Mouse (Mus musculus) lung, embryonic 16.5 days (tissue): Measurements from ENCODE around the gene Nfx1. TPM values are rescaled to one million over a fixed set of nuclear protein-coding genes. Genes with fewer than 3 reads are reported as not detected.

Experiments
- ATAC-seq: fragments of 200-750 bp; cut with Nextera tagmentation; 2 replicates; pipeline ENCODE4 v1.8.0; 2017; ENCODE audit warnings: low read depth, mild to moderate bottlenecking, moderate library complexity
- H3K27ac ChIP-seq: fragments of 300-500 bp; sonication (generic); 2 replicates; pipeline ENCODE4 v1.5.1; 2014; ENCODE audit warnings: mild to moderate bottlenecking, control low read depth, low read length
- H3K27me3 ChIP-seq: fragments of 300-500 bp; sonication (generic); 2 replicates; pipeline ENCODE4 v1.6.1; 2014; ENCODE audit warnings: low read depth, low read length, mixed read lengths; ENCODE audit not compliant: control insufficient read depth, insufficient read depth
- H3K36me3 ChIP-seq: fragments of 300-500 bp; sonication (generic); 2 replicates; pipeline ENCODE4 v1.6.1; 2014; ENCODE audit warnings: low read length; ENCODE audit not compliant: control insufficient read depth, insufficient read depth
- H3K4me1 ChIP-seq: fragments of 300-500 bp; sonication (generic); replicated peaks from 2 replicates; pipeline ENCODE4 v1.6.1; 2014; ENCODE audit warnings: low read length, mixed read lengths; ENCODE audit not compliant: control insufficient read depth, insufficient read depth
- H3K4me2 ChIP-seq: fragments of 300-500 bp; sonication (generic); 2 replicates; pipeline ENCODE4 v1.6.1; 2014; ENCODE audit warnings: low read depth, low read length, control low read depth
- H3K4me3 ChIP-seq: fragments of 300-500 bp; sonication (generic); 2 replicates; pipeline ENCODE4 v1.5.1; 2014; ENCODE audit warnings: mild to moderate bottlenecking, low read length, control low read depth
- H3K9ac ChIP-seq: fragments of 300-500 bp; sonication (generic); 2 replicates; pipeline ENCODE4 v1.6.1; 2014; ENCODE audit warnings: low read length, control low read depth
- H3K9me3 ChIP-seq: fragments of 300-500 bp; sonication (generic); 2 replicates; pipeline ENCODE4 v1.6.1; 2016; ENCODE audit warnings: low read length; ENCODE audit not compliant: control insufficient read depth
- WGBS: fragments of 180-500 bp; shearing (Covaris S2); extraction: QIAGEN DNeasy Blood & Tissue Kit; methylation state at CpG from one replicate; pipeline ENCODE4 v1.1.7; 2014; 5-methylcytosine and 5-hydroxymethylcytosine counted together
- polyA plus RNA-seq: library from polyadenylated mRNA; unstranded; fragments of >200 nt; fragmentation: Nextera tagmentation; extraction: Ambion mirVana; gene quantifications from 2 replicates; pipeline ENCODE4 v1.2.1, GENCODE M21; 2015

Nfx1 gene
- polyA plus RNA-seq, 1 experiment from 2014 or later = 91.7 TPM

GRCm38 (mm10) chr4:40943651-40944050 lies 27.1 kb upstream of the Nfx1 start:
- H3K9ac ChIP-seq = no peak overlapping the region
- H3K9me3 ChIP-seq = peaks cover 8% of the 10 kb centered on the region
- no peaks in the 10 kb centered on the region for H3K27me3 ChIP-seq
- H3K36me3 ChIP-seq = peaks cover 56% of the 10 kb centered on the region
- ATAC-seq = no peak
- no peak overlapping the region for H3K4me3 ChIP-seq
- no peak overlapping the region for H3K4me2 ChIP-seq
- no peak overlapping the region for H3K27ac ChIP-seq
- H3K4me1 ChIP-seq = peaks cover 8% of the 10 kb centered on the region
- 95% methylated on average over 5 of the region's 5 CpGs for WGBS

GRCm38 (mm10) chr4:40946516-40947121 lies 24.1 kb upstream of the Nfx1 start:
- peak overlapping the region; percentile 97 for H3K9ac ChIP-seq

GRCm38 (mm10) chr4:40947565-40948159 lies 23.0 kb upstream of the Nfx1 start:
- WGBS = under 1% methylated on average over 38 of the region's 40 CpGs
- Histone ChIP-seq H3K9ac (peak overlapping the region; percentile 97), H3K27me3 (no peaks in the 10 kb centered on the region), H3K27ac (peak overlapping the region; percentile 93), H3K4me2 (peak overlapping the region; percentile 81), H3K36me3 (peaks cover 37% of the 10 kb centered on the region; the same call in 1 of the 2 replicates), H3K4me1 (peaks cover 12% of the 10 kb centered on the region), H3K4me3 (peak overlapping the region; percentile 96), H3K9me3 (no peaks in the 10 kb centered on the region)
- ATAC-seq = peak; percentile 17

More at GRCm38 (mm10) chr4:40946516-40947121, 24.1 kb upstream of the Nfx1 start:
- no peak for ATAC-seq
- peaks cover 12% of the 10 kb centered on the region for H3K4me1 ChIP-seq
- H3K4me2 ChIP-seq = peak overlapping the region; percentile 81
- H3K27me3 ChIP-seq = no peaks in the 10 kb centered on the region
- no peaks in the 10 kb centered on the region for H3K9me3 ChIP-seq
- H3K4me3 ChIP-seq = peak overlapping the region; percentile 96
- 74% methylated on average over 7 of the region's 7 CpGs for WGBS
- peaks cover 42% of the 10 kb centered on the region for H3K36me3 ChIP-seq
- H3K27ac ChIP-seq = no peak overlapping the region

- WGBS = under 1% methylated on average over 42 of the region's 50 CpGs
- H3K4me2 ChIP-seq = peak within 1 kb of the TSS; percentile 89
- peak within 1 kb of the TSS; percentile 93 for H3K27ac ChIP-seq
- H3K27me3 ChIP-seq = no peaks in the 10 kb centered on the region
- H3K4me1 ChIP-seq = peaks cover 12% of the 10 kb centered on the region
- H3K9me3 ChIP-seq = no peaks in the 10 kb centered on the region
- H3K4me3 ChIP-seq = peak within 1 kb of the TSS; percentile 96
- peaks cover 36% of the 10 kb centered on the region for H3K36me3 ChIP-seq
- peak within 1 kb of the TSS; percentile 97 for H3K9ac ChIP-seq
- ATAC-seq = peak; percentile 99
These were observed 22.5 kb upstream of the Nfx1 start, which contains the start of the genes Bag1 and Chmp5 for GRCm38 (mm10) chr4:40948160-40948708. Gene Bag1, minus strand, starts transcription at chr4:40948294. Gene Chmp5, plus strand, starts transcription at chr4:40948407.

- ATAC-seq = no peak
- WGBS = 91% methylated on average over 1 of the region's 1 CpGs
- Histone ChIP-seq H3K9me3 (no peaks in the 10 kb centered on the region), H3K9ac (no peak overlapping the region), H3K4me3 (no peak overlapping the region), H3K36me3 (peaks cover 42% of the 10 kb centered on the region), H3K4me1 (peaks cover 4% of the 10 kb centered on the region), H3K27me3 (no peaks in the 10 kb centered on the region), H3K4me2 (no peak overlapping the region), H3K27ac (no peak overlapping the region)
These were observed 17.2 kb upstream of the Nfx1 start for GRCm38 (mm10) chr4:40953521-40953920.

GRCm38 (mm10) chr4:40955942-40956341 lies 14.8 kb upstream of the Nfx1 start:
- Histone ChIP-seq H3K36me3 (peaks cover 48% of the 10 kb centered on the region), H3K9ac (no peak overlapping the region), H3K4me3 (no peak overlapping the region), H3K27ac (no peak overlapping the region), H3K9me3 (no peaks in the 10 kb centered on the region), H3K4me2 (no peak overlapping the region), H3K27me3 (no peaks in the 10 kb centered on the region), H3K4me1 (no peaks in the 10 kb centered on the region)
- ATAC-seq = no peak
- WGBS = 64% methylated on average over 6 of the region's 6 CpGs

GRCm38 (mm10) chr4:40963536-40963935 lies 7.2 kb upstream of the Nfx1 start:
- WGBS = 92% methylated on average over 3 of the region's 3 CpGs
- no peaks in the 10 kb centered on the region for H3K27me3 ChIP-seq
- no peak overlapping the region for H3K4me2 ChIP-seq
- H3K36me3 ChIP-seq = peaks cover 39% of the 10 kb centered on the region
- no peak overlapping the region for H3K27ac ChIP-seq
- H3K4me3 ChIP-seq = no peak overlapping the region
- H3K4me1 ChIP-seq = no peaks in the 10 kb centered on the region
- no peak for ATAC-seq
- H3K9ac ChIP-seq = no peak overlapping the region
- H3K9me3 ChIP-seq = no peaks in the 10 kb centered on the region

- H3K27me3 ChIP-seq = no peaks in the 10 kb centered on the region
- H3K27ac ChIP-seq = no peak overlapping the region
- 58% methylated on average over 4 of the region's 4 CpGs for WGBS
- no peak overlapping the region for H3K4me2 ChIP-seq
- no peak overlapping the region for H3K4me3 ChIP-seq
- no peak for ATAC-seq
- no peaks in the 10 kb centered on the region for H3K9me3 ChIP-seq
- H3K4me1 ChIP-seq = peaks cover 7% of the 10 kb centered on the region; the same call in 1 of the 2 replicates
- H3K9ac ChIP-seq = no peak overlapping the region
- H3K36me3 ChIP-seq = peaks cover 9% of the 10 kb centered on the region; the same call in 1 of the 2 replicates
These were observed 1.5 kb upstream of the Nfx1 start for GRCm38 (mm10) chr4:40969161-40969560.

- Histone ChIP-seq H3K9ac (peak overlapping the region; percentile 87), H3K4me3 (peak overlapping the region; percentile 90), H3K27ac (peak overlapping the region; percentile 96), H3K4me2 (peak overlapping the region; percentile 72), H3K27me3 (no peaks in the 10 kb centered on the region), H3K4me1 (peaks cover 7% of the 10 kb centered on the region; the same call in 1 of the 2 replicates), H3K36me3 (peaks cover 4% of the 10 kb centered on the region; the same call in 1 of the 2 replicates), H3K9me3 (no peaks in the 10 kb centered on the region)
- WGBS = 6% methylated on average over 12 of the region's 13 CpGs
- peak; percentile 34 for ATAC-seq
These were observed 720 bp upstream of the Nfx1 start for GRCm38 (mm10) chr4:40969781-40970591.
